ENCODE assay signal across 8 mouse cellular contexts in the genomic region with DNA sequence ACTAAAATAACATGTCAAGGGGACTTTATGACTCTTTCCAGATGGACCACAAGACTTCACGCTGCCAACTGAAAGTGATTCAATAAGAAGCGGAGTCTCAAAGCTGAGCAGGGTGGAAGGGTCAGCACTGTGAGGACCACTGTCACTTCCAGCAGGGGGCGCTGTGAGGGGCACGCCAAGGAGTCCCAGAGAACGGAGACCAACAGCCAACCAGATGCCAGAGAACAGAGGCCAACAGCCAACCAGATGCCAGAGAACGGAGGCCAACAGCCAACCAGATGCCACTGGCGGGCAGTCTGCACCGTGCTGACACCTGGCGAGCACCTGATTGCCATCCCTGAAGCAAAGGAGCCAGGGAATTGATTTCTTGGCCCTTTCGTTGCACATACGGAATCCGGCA. TPM values are rescaled to one million over a fixed set of nuclear protein-coding genes. Genes with fewer than 3 reads are reported as not detected.
DNase-seq lines count a peak whose midpoint lies in the region; ATAC-seq and TF ChIP-seq lines count a peak whose summit lies in the region.

No protein-coding gene starts in this region.

- WGBS in hindbrain, embryonic 14.5 days, result 30% methylated on average over 12 of the region's 12 CpGs
- 64% methylated on average over 12 of the region's 12 CpGs for WGBS in lung, postnatal 0 days
- WGBS in stomach, postnatal 0 days, result 43% methylated on average over 12 of the region's 12 CpGs

- H3K9me3 ChIP-seq in hindbrain, embryonic 14.5 days (ENCODE audit: control insufficient read depth, low read length), result no peaks in the 10 kb centered on the region
- H3K9me3 ChIP-seq in lung, postnatal 0 days (ENCODE audit: low read length), result no peaks in the 10 kb centered on the region
- no peaks in the 10 kb centered on the region for H3K9me3 ChIP-seq in stomach, postnatal 0 days (ENCODE audit: control insufficient read depth, low read length)

- H3K36me3 ChIP-seq in hindbrain, embryonic 14.5 days (replicated peaks; ENCODE audit: control insufficient read depth, insufficient read depth), result no peaks in the 10 kb centered on the region
- no peaks in the 10 kb centered on the region for H3K36me3 ChIP-seq in lung, postnatal 0 days (ENCODE audit: insufficient read depth, low read length)
- no peaks in the 10 kb centered on the region for H3K36me3 ChIP-seq in stomach, postnatal 0 days (ENCODE audit: control insufficient read depth, insufficient read depth, low read length)

- H3K4me3 ChIP-seq in hindbrain, embryonic 14.5 days (replicated peaks; ENCODE audit: low read length), result no peak overlapping the region
- no peak overlapping the region for H3K4me3 ChIP-seq in lung, postnatal 0 days (ENCODE audit: low read depth, low read length)
- H3K4me3 ChIP-seq in stomach, postnatal 0 days (ENCODE audit: low read depth, low read length), result no peak overlapping the region

- no peaks in the 10 kb centered on the region for H3K27me3 ChIP-seq in hindbrain, embryonic 14.5 days (ENCODE audit: control insufficient read depth, insufficient read depth, low read length)
- H3K27me3 ChIP-seq in lung, postnatal 0 days (replicated peaks; ENCODE audit: insufficient read depth, low read length), result no peaks in the 10 kb centered on the region
- no peaks in the 10 kb centered on the region for H3K27me3 ChIP-seq in stomach, postnatal 0 days (ENCODE audit: control insufficient read depth, insufficient read depth, low read length)

- H3K9ac ChIP-seq in hindbrain, embryonic 14.5 days, result no peak overlapping the region
- H3K9ac ChIP-seq in lung, postnatal 0 days (replicated peaks; ENCODE audit: low read depth), result no peak overlapping the region
- no peak overlapping the region for H3K9ac ChIP-seq in stomach, postnatal 0 days (ENCODE audit: low read length)

- H3K4me2 ChIP-seq in hindbrain, embryonic 14.5 days (replicated peaks), result no peak overlapping the region
- no peak overlapping the region for H3K4me2 ChIP-seq in lung, postnatal 0 days (replicated peaks; ENCODE audit: low read depth, low read length)
- H3K4me2 ChIP-seq in stomach, postnatal 0 days (replicated peaks; ENCODE audit: low read depth), result no peak overlapping the region

- DNase-seq in CD4-positive, CD25-positive, alpha-beta regulatory T cell, adult 2 months (ENCODE audit: low read depth, low spot score), result peak; percentile 55
- DNase-seq in ovary, postnatal 36 days (ENCODE audit: low spot score), result peak; percentile 25
- no peak for DNase-seq in ovary, postnatal 14 days (ENCODE audit: low spot score)
- DNase-seq in hindbrain, embryonic 14.5 days (ENCODE audit: low spot score), result peak; percentile 36
- peak; percentile 60 for DNase-seq in lung, postnatal 0 days (ENCODE audit: low spot score)
- peak; percentile 38 for DNase-seq in stomach, postnatal 0 days (ENCODE audit: low spot score)
- DNase-seq in cerebellum, adult 11 months, result no peak

- ATAC-seq in CD4-positive, CD25-positive, alpha-beta regulatory T cell, adult 4 months, result no peak
- no peak; the same call in 1 of the 2 replicates for ATAC-seq in hindbrain, embryonic 14.5 days (ENCODE audit: low FRiP score)
- ATAC-seq in lung, postnatal 0 days, result peak; percentile 67
- peak; percentile 59 for ATAC-seq in stomach, postnatal 0 days (ENCODE audit: low FRiP score, low TSS enrichment)

- peak; percentile 74 for TF ChIP-seq CTCF in lung, postnatal 0 days (IDR thresholded peaks at IDR 0.05)
- TF ChIP-seq CTCF in stomach, postnatal 0 days (IDR thresholded peaks at IDR 0.05; ENCODE audit: low read depth), result peak; percentile 67

- no peak overlapping the region for H3K27ac ChIP-seq in hindbrain, embryonic 14.5 days
- no peak overlapping the region for H3K27ac ChIP-seq in lung, postnatal 0 days (ENCODE audit: low read length)
- H3K27ac ChIP-seq in stomach, postnatal 0 days (replicated peaks), result no peak overlapping the region

- H3K4me1 ChIP-seq in hindbrain, embryonic 14.5 days (replicated peaks; ENCODE audit: control insufficient read depth, insufficient read depth, low read length), result peaks cover 7% of the 10 kb centered on the region; the same call in 1 of the 2 replicates
- H3K4me1 ChIP-seq in lung, postnatal 0 days (ENCODE audit: insufficient read depth, low read depth, low read length), result no peaks in the 10 kb centered on the region
- no peaks in the 10 kb centered on the region for H3K4me1 ChIP-seq in stomach, postnatal 0 days (replicated peaks; ENCODE audit: control insufficient read depth, insufficient read depth)

- TF ChIP-seq EP300 in lung, postnatal 0 days (IDR thresholded peaks at IDR 0.05), result no peak
- TF ChIP-seq EP300 in stomach, postnatal 0 days (optimal IDR thresholded peaks at IDR 0.05), result no peak

RNA-seq across cellular contexts. Expression of gene St6galnac3, which starts 49.9 kb away (rescaled TPM):
- polyA plus RNA-seq in CD4-positive, CD25-positive, alpha-beta regulatory T cell, adult 4 months (2017; shearing (Covaris generic)), result 10 to 100 TPM; 44.8 to 46.3 TPM
- polyA plus RNA-seq in hindbrain, embryonic 14.5 days (2014; fragmentation: Nextera tagmentation; extraction: Ambion mirVana), result 25.3 and 28.3 TPM in 2 replicates
- 12.9 and 22.7 TPM in 2 replicates for polyA plus RNA-seq in lung, postnatal 0 days (2015; fragmentation: Nextera tagmentation; extraction: Ambion mirVana)
- 4.5 and 6.2 TPM in 2 replicates for polyA plus RNA-seq in stomach, postnatal 0 days (2015; fragmentation: Nextera tagmentation; extraction: Ambion mirVana)

Comparison
In these comparisons a context has a peak if more than half of its experiments do, and no peak if none do; other contexts are left out.
1. DNase-seq: peak in CD4-positive, CD25-positive, alpha-beta regulatory T cell, adult 2 months (single experiment), ovary, postnatal 36 days (single experiment), hindbrain, embryonic 14.5 days (single experiment), lung, postnatal 0 days (single experiment) and stomach, postnatal 0 days (single experiment); none in ovary, postnatal 14 days (single experiment) and cerebellum, adult 11 months (single experiment).
2. ATAC-seq: peak in lung, postnatal 0 days (single experiment) and stomach, postnatal 0 days (single experiment); none in CD4-positive, CD25-positive, alpha-beta regulatory T cell, adult 4 months (single experiment) and hindbrain, embryonic 14.5 days (single experiment).